Mouse (Mus musculus): Measurements from ENCODE around the gene Gfra1. TPM values are rescaled to one million over a fixed set of nuclear protein-coding genes. Genes with fewer than 3 reads are reported as not detected.

The Gfra1 gene
- total RNA-seq, 1 experiment: 3.5 TPM

DNA sequence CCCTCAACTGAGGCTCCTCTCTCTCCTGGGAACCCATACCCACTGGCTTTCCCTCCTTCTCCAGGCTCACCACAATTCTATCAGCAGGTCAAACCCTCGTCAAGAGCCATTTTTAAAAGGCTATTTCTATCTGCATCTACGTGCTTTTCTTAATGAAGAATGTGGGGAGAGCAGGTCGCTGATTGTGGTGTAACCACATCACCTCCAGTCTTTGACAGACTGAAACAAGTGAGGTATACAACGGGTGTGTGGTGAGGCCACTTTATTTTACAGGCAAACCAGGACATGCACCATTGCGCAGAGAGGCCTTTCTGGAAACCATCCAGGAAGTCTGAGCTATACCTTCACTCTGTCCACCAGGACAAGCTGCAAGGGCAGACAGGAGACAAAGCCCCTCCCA, 19.8 kb downstream of the Gfra1 start:
- no peak overlapping the region for H3K27ac ChIP-seq (ENCODE audit: insufficient read depth, low read depth, low read length, poor library complexity, severe bottlenecking)
- in situ Hi-C loops (cut with MboI; ENCODE audit: low sequenced_read_pairs in 2 of 2, unreplicated experiment in 2 of 2): no loop called here
- no peak overlapping the region for H3K4me3 ChIP-seq (ENCODE audit: insufficient read depth in 1 of 2, low read depth in 1 of 2, low read length in 2 of 2, poor library complexity in 1 of 2, severe bottlenecking in 1 of 2)
- no peaks in the 10 kb centered on the region for H3K36me3 ChIP-seq (ENCODE audit: control insufficient read depth, insufficient read depth, low read length, poor library complexity, severe bottlenecking)
- H3K9me3 ChIP-seq (ENCODE audit: control insufficient read depth, insufficient read depth, low read depth, low read length): no peaks in the 10 kb centered on the region
- peaks cover 9 to 16% of the 10 kb centered on the region in 2 experiments for H3K4me1 ChIP-seq (ENCODE audit: control insufficient read depth in 2 of 2, insufficient read depth in 2 of 2, low read length in 2 of 2, poor library complexity in 1 of 2)
- TF ChIP-seq ZNF384 (IDR thresholded peaks at IDR 0.05; ENCODE audit: low read depth, low read length): no peak
- TF ChIP-seq HCFC1 (IDR thresholded peaks at IDR 0.05; ENCODE audit: borderline replicate concordance, insufficient read depth, low read length): no peak
- no peak for TF ChIP-seq ZC3H11A (IDR thresholded peaks at IDR 0.05; ENCODE audit: borderline replicate concordance, low read depth, low read length)
- no peak for TF ChIP-seq CHD2 (IDR thresholded peaks at IDR 0.05; ENCODE audit: low read depth, low read length)
- no peak for TF ChIP-seq MAFK (IDR thresholded peaks at IDR 0.05; ENCODE audit: insufficient read depth, low read depth, low read length)
- no peak overlapping the region for H3K9ac ChIP-seq (ENCODE audit: insufficient read depth, low read depth, low read length, poor library complexity, severe bottlenecking)
- no peak for DNase-seq (ENCODE audit: low read depth, low spot score)

DNA sequence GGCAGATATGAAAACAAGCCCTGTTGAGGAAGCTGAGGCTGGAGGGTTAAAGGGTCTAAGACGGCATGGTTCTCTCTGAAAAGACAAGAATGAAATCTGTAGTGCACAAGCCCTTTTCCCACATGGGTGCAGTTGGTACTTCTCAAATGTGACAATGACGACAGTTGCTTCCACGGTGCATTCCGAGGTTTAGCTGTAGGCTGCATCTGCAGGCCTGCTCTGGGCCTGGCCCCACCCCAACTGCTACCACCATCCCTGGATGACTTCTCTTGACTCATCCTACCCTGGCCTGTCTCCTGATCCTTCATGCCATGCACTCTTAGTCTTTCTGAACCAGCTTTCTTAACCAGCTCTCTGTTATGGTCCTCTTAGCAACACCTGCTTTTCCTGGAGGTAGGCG, 22.9 kb downstream of the Gfra1 start:
- TF ChIP-seq MAFK (IDR thresholded peaks at IDR 0.05; ENCODE audit: insufficient read depth, low read depth, low read length): no peak
- TF ChIP-seq CHD2 (IDR thresholded peaks at IDR 0.05; ENCODE audit: low read depth, low read length): no peak
- TF ChIP-seq HCFC1 (IDR thresholded peaks at IDR 0.05; ENCODE audit: borderline replicate concordance, insufficient read depth, low read length): no peak
- TF ChIP-seq ZC3H11A (IDR thresholded peaks at IDR 0.05; ENCODE audit: borderline replicate concordance, low read depth, low read length): no peak
- no peak for TF ChIP-seq ZNF384 (IDR thresholded peaks at IDR 0.05; ENCODE audit: low read depth, low read length)
- in situ Hi-C loops (cut with MboI; ENCODE audit: low sequenced_read_pairs in 2 of 2, unreplicated experiment in 2 of 2): no loop called here
- Histone ChIP-seq H3K9ac (ENCODE audit: insufficient read depth, low read depth, low read length, poor library complexity, severe bottlenecking) (no peak overlapping the region), H3K27ac (ENCODE audit: insufficient read depth, low read depth, low read length, poor library complexity, severe bottlenecking) (no peak overlapping the region), H3K36me3 (ENCODE audit: control insufficient read depth, insufficient read depth, low read length, poor library complexity, severe bottlenecking) (no peaks in the 10 kb centered on the region), H3K4me3 (ENCODE audit: insufficient read depth in 1 of 2, low read depth in 1 of 2, low read length in 2 of 2, poor library complexity in 1 of 2, severe bottlenecking in 1 of 2) (no peak overlapping the region), H3K9me3 (ENCODE audit: control insufficient read depth, insufficient read depth, low read depth, low read length) (no peaks in the 10 kb centered on the region), H3K4me1 (ENCODE audit: control insufficient read depth in 2 of 2, insufficient read depth in 2 of 2, low read length in 2 of 2, poor library complexity in 1 of 2) (peaks cover 5% of the 10 kb centered on the region in 2 experiments; a peak in 3 of 4 replicates)
- no peak for DNase-seq (ENCODE audit: low read depth, low spot score)

DNA sequence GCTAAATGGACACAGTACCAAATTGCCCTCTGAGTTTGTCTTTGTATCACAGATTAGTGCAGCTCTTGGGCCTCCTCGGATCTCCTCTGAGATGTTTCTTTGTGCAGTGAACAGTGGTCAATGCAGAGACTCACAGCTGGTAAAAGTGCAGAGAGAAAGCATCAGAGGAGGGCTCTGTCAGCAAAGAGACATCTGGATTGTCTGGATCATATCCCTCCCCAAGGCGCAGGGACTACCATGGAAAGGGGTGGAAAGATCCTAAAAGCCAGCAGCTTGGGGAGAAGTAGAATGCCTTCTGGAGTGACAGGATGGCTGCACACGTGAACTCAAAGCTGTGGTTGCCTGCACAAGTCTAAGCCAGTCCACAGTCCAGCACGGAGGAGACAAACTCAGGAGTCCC, 27.2 kb downstream of the Gfra1 start:
- in situ Hi-C loops (cut with MboI; ENCODE audit: low sequenced_read_pairs in 2 of 2, unreplicated experiment in 2 of 2): no loop called here
- no peak for DNase-seq (ENCODE audit: low read depth, low spot score)

DNA sequence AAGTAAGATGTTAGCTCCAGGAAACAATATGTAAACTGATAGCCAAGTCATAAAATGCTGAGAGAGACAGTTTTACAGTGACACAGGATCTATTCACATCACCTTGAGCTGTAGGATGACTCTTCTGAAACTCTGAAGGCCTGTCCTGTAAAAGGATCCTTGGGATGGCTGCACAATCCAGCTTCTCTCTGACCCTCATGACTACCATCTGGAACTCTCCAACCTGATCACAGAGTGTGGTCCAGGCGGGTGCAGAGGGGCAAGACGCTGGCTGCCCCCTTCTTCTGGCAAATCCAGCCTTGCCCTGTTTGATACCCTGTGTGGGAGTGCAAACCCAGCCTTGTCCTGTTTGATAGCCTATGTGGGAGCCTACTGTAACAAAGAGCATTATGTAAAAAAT, 28.4 kb downstream of the Gfra1 start:
- Histone ChIP-seq H3K27ac (ENCODE audit: insufficient read depth, low read depth, low read length, poor library complexity, severe bottlenecking) (no peak overlapping the region), H3K36me3 (ENCODE audit: control insufficient read depth, insufficient read depth, low read length, poor library complexity, severe bottlenecking) (no peaks in the 10 kb centered on the region), H3K9me3 (ENCODE audit: control insufficient read depth, insufficient read depth, low read depth, low read length) (no peaks in the 10 kb centered on the region), H3K9ac (ENCODE audit: insufficient read depth, low read depth, low read length, poor library complexity, severe bottlenecking) (no peak overlapping the region), H3K4me3 (ENCODE audit: insufficient read depth in 1 of 2, low read depth in 1 of 2, low read length in 2 of 2, poor library complexity in 1 of 2, severe bottlenecking in 1 of 2) (no peak overlapping the region), H3K4me1 (ENCODE audit: control insufficient read depth in 2 of 2, insufficient read depth in 2 of 2, low read length in 2 of 2, poor library complexity in 1 of 2) (no peaks in the 10 kb centered on the region)
- in situ Hi-C loops (cut with MboI; ENCODE audit: low sequenced_read_pairs in 2 of 2, unreplicated experiment in 2 of 2): no loop called here
- no peak for TF ChIP-seq CHD2 (IDR thresholded peaks at IDR 0.05; ENCODE audit: low read depth, low read length)
- no peak for TF ChIP-seq MAFK (IDR thresholded peaks at IDR 0.05; ENCODE audit: insufficient read depth, low read depth, low read length)
- TF ChIP-seq HCFC1 (IDR thresholded peaks at IDR 0.05; ENCODE audit: borderline replicate concordance, insufficient read depth, low read length): no peak
- TF ChIP-seq ZNF384 (IDR thresholded peaks at IDR 0.05; ENCODE audit: low read depth, low read length): no peak
- no peak for TF ChIP-seq ZC3H11A (IDR thresholded peaks at IDR 0.05; ENCODE audit: borderline replicate concordance, low read depth, low read length)
- DNase-seq (ENCODE audit: low read depth, low spot score): no peak

More for the DNA sequence above, 27.2 kb downstream of the Gfra1 start:
- no peaks in the 10 kb centered on the region for H3K4me1 ChIP-seq (ENCODE audit: control insufficient read depth in 2 of 2, insufficient read depth in 2 of 2, low read length in 2 of 2, poor library complexity in 1 of 2)
- H3K9ac ChIP-seq (ENCODE audit: insufficient read depth, low read depth, low read length, poor library complexity, severe bottlenecking): no peak overlapping the region
- H3K36me3 ChIP-seq (ENCODE audit: control insufficient read depth, insufficient read depth, low read length, poor library complexity, severe bottlenecking): no peaks in the 10 kb centered on the region
- no peak for TF ChIP-seq MAFK (IDR thresholded peaks at IDR 0.05; ENCODE audit: insufficient read depth, low read depth, low read length)
- no peak for TF ChIP-seq ZC3H11A (IDR thresholded peaks at IDR 0.05; ENCODE audit: borderline replicate concordance, low read depth, low read length)
- TF ChIP-seq HCFC1 (IDR thresholded peaks at IDR 0.05; ENCODE audit: borderline replicate concordance, insufficient read depth, low read length): no peak
- no peak for TF ChIP-seq CHD2 (IDR thresholded peaks at IDR 0.05; ENCODE audit: low read depth, low read length)
- no peaks in the 10 kb centered on the region for H3K9me3 ChIP-seq (ENCODE audit: control insufficient read depth, insufficient read depth, low read depth, low read length)
- no peak overlapping the region for H3K27ac ChIP-seq (ENCODE audit: insufficient read depth, low read depth, low read length, poor library complexity, severe bottlenecking)
- no peak overlapping the region for H3K4me3 ChIP-seq (ENCODE audit: insufficient read depth in 1 of 2, low read depth in 1 of 2, low read length in 2 of 2, poor library complexity in 1 of 2, severe bottlenecking in 1 of 2)

DNA sequence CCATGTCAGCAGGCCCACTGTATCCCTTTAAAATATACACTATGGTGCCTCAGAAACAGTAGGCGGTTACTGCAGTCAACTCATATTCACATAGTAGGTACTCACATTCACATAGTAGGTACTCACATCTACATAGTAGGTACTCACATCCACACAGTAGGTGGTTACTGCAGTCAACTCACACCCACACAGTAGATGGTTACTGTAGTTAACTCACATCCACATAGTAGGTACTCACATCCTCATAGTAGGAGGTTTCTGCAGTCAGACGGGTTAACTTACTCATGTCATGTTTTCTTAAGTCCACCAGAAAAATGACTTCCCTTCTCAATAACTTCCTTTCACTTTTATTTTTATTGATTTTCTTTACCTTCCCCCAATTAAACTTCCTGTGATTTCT, 30.8 kb downstream of the Gfra1 start:
- no peak overlapping the region for H3K9ac ChIP-seq (ENCODE audit: insufficient read depth, low read depth, low read length, poor library complexity, severe bottlenecking)
- no peak overlapping the region for H3K27ac ChIP-seq (ENCODE audit: insufficient read depth, low read depth, low read length, poor library complexity, severe bottlenecking)
- TF ChIP-seq ZNF384 (IDR thresholded peaks at IDR 0.05; ENCODE audit: low read depth, low read length) (no peak), CHD2 (IDR thresholded peaks at IDR 0.05; ENCODE audit: low read depth, low read length) (no peak), ZC3H11A (IDR thresholded peaks at IDR 0.05; ENCODE audit: borderline replicate concordance, low read depth, low read length) (no peak), HCFC1 (IDR thresholded peaks at IDR 0.05; ENCODE audit: borderline replicate concordance, insufficient read depth, low read length) (no peak), MAFK (IDR thresholded peaks at IDR 0.05; ENCODE audit: insufficient read depth, low read depth, low read length) (no peak)
- no peak overlapping the region for H3K4me3 ChIP-seq (ENCODE audit: insufficient read depth in 1 of 2, low read depth in 1 of 2, low read length in 2 of 2, poor library complexity in 1 of 2, severe bottlenecking in 1 of 2)
- H3K36me3 ChIP-seq (ENCODE audit: control insufficient read depth, insufficient read depth, low read length, poor library complexity, severe bottlenecking): no peaks in the 10 kb centered on the region
- no peaks in the 10 kb centered on the region for H3K9me3 ChIP-seq (ENCODE audit: control insufficient read depth, insufficient read depth, low read depth, low read length)
- in situ Hi-C loops (cut with MboI; ENCODE audit: low sequenced_read_pairs in 2 of 2, unreplicated experiment in 2 of 2): no loop called here
- DNase-seq (ENCODE audit: low read depth, low spot score): no peak
- H3K4me1 ChIP-seq (ENCODE audit: control insufficient read depth in 2 of 2, insufficient read depth in 2 of 2, low read length in 2 of 2, poor library complexity in 1 of 2): no peaks in the 10 kb centered on the region
